Mouse (Mus musculus) CH12.LX (cell line): ENCODE measurements around the gene Mustn1. TPM values are rescaled to one million over a fixed set of nuclear protein-coding genes. Genes with fewer than 3 reads are reported as not detected.

Experiments used
- DNase-seq: peaks from one replicate; pipeline ENCODE4 v3.0.0-alpha.2; 2013; ENCODE audit errors: extremely low read depth
- H3K27ac ChIP-seq: 2 replicates; pipeline ENCODE4 v1.5.1; 2012; ENCODE audit warnings: low read depth, mild to moderate bottlenecking, control low read depth, moderate library complexity; ENCODE audit not compliant: insufficient read depth
- H3K27me3 ChIP-seq: replicated peaks from 2 replicates; pipeline ENCODE3; 2012; ENCODE audit warnings: inconsistent platforms
- H3K36me3 ChIP-seq, 2 experiments: replicated peaks in 1 of 2; 2 replicates each; pipeline versions ENCODE3 to v1.6.1; 2012; ENCODE audit warnings: inconsistent platforms in 1 of 2, low read length in 1 of 2, mild to moderate bottlenecking in 1 of 2, mixed read lengths in 1 of 2, moderate library complexity in 1 of 2; ENCODE audit not compliant: control insufficient read depth in 1 of 2, insufficient read depth in 1 of 2
- H3K4me1 ChIP-seq, 2 experiments: 2 replicates each; pipeline ENCODE4 v1.6.1; 2012; ENCODE audit warnings: inconsistent platforms in 1 of 2, moderate library complexity in 1 of 2; ENCODE audit not compliant: insufficient read depth in 2 of 2, control insufficient read depth in 1 of 2
- H3K4me2 ChIP-seq: 2 replicates; pipeline ENCODE4 v1.6.1; 2012; ENCODE audit warnings: low read depth, mild to moderate bottlenecking, control low read depth; ENCODE audit not compliant: poor library complexity, insufficient read depth, severe bottlenecking
- H3K4me3 ChIP-seq, 3 experiments: fragments of 150-350 bp in 1 of 3; sonication (generic) in 1 of 3; replicated peaks in 1 of 3; 2 replicates each; pipeline versions ENCODE3 to v1.5.1; 2011 to 2012; ENCODE audit warnings: low read depth in 2 of 3, low read length in 2 of 3, mild to moderate bottlenecking in 2 of 3, moderate library complexity in 2 of 3, control low read depth in 1 of 3, improper control_type of control experiment in 1 of 3, inconsistent platforms in 1 of 3, mixed read lengths in 1 of 3; ENCODE audit not compliant: poor library complexity in 1 of 3
- H3K79me2 ChIP-seq: replicated peaks from 2 replicates; pipeline ENCODE4 v1.6.1; 2012; ENCODE audit warnings: mild to moderate bottlenecking, moderate library complexity; ENCODE audit not compliant: control insufficient read depth, poor library complexity, insufficient read depth, severe bottlenecking; ENCODE audit errors: extremely low read depth
- H3K9ac ChIP-seq: 2 replicates; pipeline ENCODE4 v1.6.1; 2012; ENCODE audit warnings: low read depth, mild to moderate bottlenecking, control low read depth, moderate library complexity; ENCODE audit not compliant: insufficient read depth
- H3K9me3 ChIP-seq: replicated peaks from 2 replicates; pipeline ENCODE3; 2012; ENCODE audit warnings: low read length, inconsistent platforms, mixed read lengths
- BHLHE40 ChIP-seq: IDR thresholded peaks from 2 replicates; pipeline ENCODE4 v1.6.1; 2011; ENCODE audit warnings: mild to moderate bottlenecking, low read depth, low read length, improper control_type of control experiment
- CHD1 ChIP-seq: IDR thresholded peaks from 2 replicates; pipeline ENCODE4 v1.6.1; 2012; ENCODE audit warnings: low read depth, low read length, improper control_type of control experiment, inconsistent platforms
- CTCF ChIP-seq, 2 experiments: IDR thresholded peaks in 1 of 2; conservative IDR thresholded peaks in 1 of 2; 2 replicates each; pipeline ENCODE4 v1.5.1; 2011 to 2012; ENCODE audit warnings: low read depth in 2 of 2, low read length in 2 of 2, improper control_type of control experiment in 1 of 2, inconsistent platforms in 1 of 2, mild to moderate bottlenecking in 1 of 2, moderate library complexity in 1 of 2
- EP300 ChIP-seq: IDR thresholded peaks from 2 replicates; pipeline ENCODE4 v1.6.1; 2011; ENCODE audit warnings: low read length, improper control_type of control experiment
- ETS1 ChIP-seq: conservative IDR thresholded peaks from 2 replicates; pipeline ENCODE4 v1.6.1; 2012; ENCODE audit warnings: low read depth, mild to moderate bottlenecking, inconsistent platforms, low read length, improper control_type of control experiment, moderate library complexity
- GABPA ChIP-seq: IDR thresholded peaks from 2 replicates; pipeline ENCODE4 v1.6.1; 2012; ENCODE audit warnings: low read depth, low read length, improper control_type of control experiment, inconsistent platforms; ENCODE audit not compliant: insufficient replicate concordance
- IRF4 ChIP-seq: IDR thresholded peaks from 2 replicates; pipeline ENCODE4 v1.6.1; 2014; ENCODE audit warnings: low read depth, mild to moderate bottlenecking, inconsistent platforms, low read length, improper control_type of control experiment
- JUN ChIP-seq: IDR thresholded peaks from 2 replicates; pipeline ENCODE4 v1.6.1; 2011; ENCODE audit warnings: low read depth, mild to moderate bottlenecking, low read length, improper control_type of control experiment, moderate library complexity; ENCODE audit not compliant: insufficient read depth
- KAT2A ChIP-seq: IDR thresholded peaks from 2 replicates; pipeline ENCODE4 v1.6.1; 2012; ENCODE audit warnings: low read length, improper control_type of control experiment, inconsistent platforms; ENCODE audit not compliant: insufficient replicate concordance
- MAFK ChIP-seq: IDR thresholded peaks from 2 replicates; pipeline ENCODE4 v1.6.1; 2011; ENCODE audit warnings: low read length, improper control_type of control experiment; ENCODE audit not compliant: insufficient replicate concordance
- MAZ ChIP-seq: IDR thresholded peaks from 2 replicates; pipeline ENCODE4 v1.6.1; 2012; ENCODE audit warnings: low read depth, mild to moderate bottlenecking, inconsistent platforms, low read length, improper control_type of control experiment, moderate library complexity
- MEF2A ChIP-seq: IDR thresholded peaks from 2 replicates; pipeline ENCODE4 v1.6.1; 2014; ENCODE audit warnings: low read depth, mild to moderate bottlenecking, inconsistent platforms, low read length, improper control_type of control experiment, borderline replicate concordance
- MXI1 ChIP-seq: IDR thresholded peaks from 2 replicates; pipeline ENCODE4 v1.6.1; 2011; ENCODE audit warnings: mild to moderate bottlenecking, low read depth, low read length, improper control_type of control experiment
- MYC ChIP-seq: IDR thresholded peaks from 2 replicates; pipeline ENCODE4 v1.6.1; 2011; ENCODE audit warnings: low read depth, mild to moderate bottlenecking, improper control_type of control experiment, low read length
- NELFE ChIP-seq: IDR thresholded peaks from 2 replicates; pipeline ENCODE4 v1.6.1; 2011; ENCODE audit warnings: low read depth, low read length, improper control_type of control experiment
- POLR2A ChIP-seq: IDR thresholded peaks from 2 replicates; pipeline ENCODE4 v1.6.1; 2011; ENCODE audit warnings: low read depth, mild to moderate bottlenecking, improper control_type of control experiment, low read length
- POLR2AphosphoS2 ChIP-seq: IDR thresholded peaks from 2 replicates; pipeline ENCODE4 v1.6.1; 2011; ENCODE audit warnings: low read depth, low read length, improper control_type of control experiment
- RAD21 ChIP-seq: IDR thresholded peaks from 2 replicates; pipeline ENCODE4 v1.6.1; 2011; ENCODE audit warnings: low read depth, mild to moderate bottlenecking, low read length, improper control_type of control experiment, moderate library complexity
- RCOR1 ChIP-seq: conservative IDR thresholded peaks from 2 replicates; pipeline ENCODE4 v1.6.1; 2012; ENCODE audit warnings: low read depth, mild to moderate bottlenecking, inconsistent platforms, low read length, improper control_type of control experiment
- SMC3 ChIP-seq: IDR thresholded peaks from 2 replicates; pipeline ENCODE4 v1.6.1; 2011; ENCODE audit warnings: low read depth, low read length, improper control_type of control experiment
- TCF12 ChIP-seq: IDR thresholded peaks from 2 replicates; pipeline ENCODE4 v1.6.1; 2014; ENCODE audit warnings: low read depth, mild to moderate bottlenecking, inconsistent platforms, low read length, improper control_type of control experiment
- UBTF ChIP-seq: IDR thresholded peaks from 2 replicates; pipeline ENCODE4 v1.6.1; 2012; ENCODE audit warnings: low read depth, mild to moderate bottlenecking, inconsistent platforms, low read length, improper control_type of control experiment, moderate library complexity
- USF2 ChIP-seq: conservative IDR thresholded peaks from 2 replicates; pipeline ENCODE4 v1.6.1; 2011; ENCODE audit warnings: low read depth, low read length, improper control_type of control experiment
- ZC3H11A ChIP-seq: IDR thresholded peaks from 2 replicates; pipeline ENCODE4 v1.6.1; 2012; ENCODE audit warnings: low read depth, mild to moderate bottlenecking, inconsistent platforms, low read length, improper control_type of control experiment
- ZKSCAN1 ChIP-seq: IDR thresholded peaks from 2 replicates; pipeline ENCODE4 v1.6.1; 2012; ENCODE audit warnings: low read depth, inconsistent platforms, low read length, improper control_type of control experiment, borderline replicate concordance
- dilution Hi-C: fragments of 300-500 bp; cut with MboI; formaldehyde crosslinking; loops from 2 replicates; pipeline ENCODE4 v1.14.3; 2020; ENCODE audit warnings: low sequenced_read_pairs; ENCODE audit not compliant: extremely low pct_unique_long_range_greater_than_20kb, extremely low pct_ligation_motif_present
- in situ Hi-C: fragments of 300-500 bp; cut with MboI; formaldehyde crosslinking; loops from 3 replicates; pipeline ENCODE4 v1.14.3; 2019; ENCODE audit warnings: low sequenced_read_pairs, low pct_ligation_motif_present, low pct_unique_long_range_greater_than_20kb, mixed read lengths
- polyA plus RNA-seq: library from polyadenylated mRNA; unstranded; fragments of >175 nt; gene quantifications from 2 replicates; pipeline ENCODE4 v1.2.1, GENCODE M21; 2012; ENCODE audit warnings: low read depth; ENCODE audit not compliant: insufficient read length
- total RNA-seq, 2 experiments: library from RNA; depleted of rRNA; stranded (reverse); fragments of 300-350 nt in 1 of 2; fragments of >200 nt in 1 of 2; gene quantifications; 2 replicates each; pipeline ENCODE4 v1.2.3; 2012 to 2014

Gene Mustn1
- total and polyA plus RNA-seq, 3 experiments, result 0.19 to 0.44 (median 0.30) TPM

DNA sequence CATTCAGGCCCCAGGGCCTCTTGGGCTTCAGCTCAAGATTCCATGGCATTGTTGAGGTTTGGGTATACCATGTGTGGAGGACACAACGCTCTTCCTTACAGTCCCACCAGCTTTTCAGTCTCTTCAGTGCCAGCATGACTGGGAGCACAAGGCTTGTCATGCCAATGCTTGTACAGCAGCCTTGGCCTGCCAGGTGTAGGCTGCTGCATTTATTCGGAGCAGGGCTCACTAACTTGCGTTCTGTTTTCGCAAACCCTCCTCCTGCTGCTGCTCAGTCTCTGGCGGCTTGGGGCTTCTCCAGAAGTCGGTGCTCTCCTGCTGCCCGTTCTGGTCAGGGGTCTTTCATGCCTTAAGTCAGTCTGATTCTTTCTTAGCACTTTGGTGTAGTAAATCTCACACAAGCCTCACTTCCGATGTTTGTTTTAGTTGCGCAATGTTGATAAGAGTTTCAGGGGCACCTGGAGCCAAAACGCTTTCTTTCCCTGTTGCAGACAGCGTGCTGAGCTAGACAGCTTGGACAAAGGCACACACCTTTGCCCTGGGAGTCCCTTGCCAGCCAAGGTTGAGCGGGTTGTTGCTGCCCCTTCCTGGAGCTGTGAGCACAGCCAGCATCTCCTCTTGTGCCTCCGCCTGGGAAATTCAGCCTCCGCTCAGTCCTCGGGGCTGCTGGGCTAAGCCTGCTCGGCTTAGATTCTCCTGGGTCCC is 17.4 kb upstream of the Mustn1 start:
- no peak for TF ChIP-seq MAFK
- TF ChIP-seq ETS1, result no peak
- no peak for TF ChIP-seq JUN
- no peak for TF ChIP-seq CHD1
- TF ChIP-seq POLR2A, result no peak
- TF ChIP-seq NELFE, result no peak
- no peak for TF ChIP-seq MEF2A
- TF ChIP-seq POLR2AphosphoS2, result no peak
- no peak for TF ChIP-seq MYC
- TF ChIP-seq, all 38 proteins: peak for 0
- Histone ChIP-seq H3K36me3 (peaks cover 14 to 64% of the 10 kb centered on the region in 2 experiments), H3K4me2 (no peak overlapping the region), H3K9me3 (no peaks in the 10 kb centered on the region), H3K4me1 (peaks cover 0 to 27% of the 10 kb centered on the region in 2 experiments; a peak in 2 of 4 replicates), H3K79me2 (no peaks in the 10 kb centered on the region), H3K4me3 (no peak overlapping the region), H3K9ac (no peak overlapping the region), H3K27me3 (no peaks in the 10 kb centered on the region), H3K27ac (no peak overlapping the region)
- DNase-seq, result no peak
- in situ Hi-C loops, result no loop called here
- dilution Hi-C loops, result no loop called here

DNA sequence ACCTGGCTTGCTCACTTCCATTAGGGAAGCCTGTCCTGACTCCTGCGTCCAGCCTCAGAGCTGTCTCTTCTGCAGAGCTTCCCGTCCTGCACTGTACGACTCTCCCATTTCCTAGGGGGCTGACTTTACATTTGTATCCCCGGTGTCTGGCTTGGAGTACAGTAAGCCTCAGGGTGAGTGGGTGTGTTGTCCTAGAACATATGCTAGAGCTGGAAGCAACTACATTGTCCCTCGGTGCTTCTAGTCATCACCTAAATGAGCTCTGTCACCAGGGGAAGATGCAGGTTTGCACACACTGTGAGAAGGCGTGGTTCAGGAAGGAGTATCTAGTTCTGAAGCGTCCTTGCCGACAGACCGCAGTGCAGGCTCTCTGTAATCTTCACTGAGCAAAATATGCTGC is 16.6 kb upstream of the Mustn1 start:
- Histone ChIP-seq H3K9ac (no peak overlapping the region), H3K4me2 (no peak overlapping the region), H3K9me3 (no peaks in the 10 kb centered on the region), H3K79me2 (no peaks in the 10 kb centered on the region), H3K27ac (no peak overlapping the region), H3K4me1 (peaks cover 0 to 27% of the 10 kb centered on the region in 2 experiments; a peak in 2 of 4 replicates), H3K36me3 (peaks cover 14 to 70% of the 10 kb centered on the region in 2 experiments), H3K4me3 (no peak overlapping the region), H3K27me3 (no peaks in the 10 kb centered on the region)
- in situ Hi-C loops, result no loop called here
- DNase-seq, result no peak
- TF ChIP-seq IRF4, result no peak
- dilution Hi-C loops, result no loop called here

DNA sequence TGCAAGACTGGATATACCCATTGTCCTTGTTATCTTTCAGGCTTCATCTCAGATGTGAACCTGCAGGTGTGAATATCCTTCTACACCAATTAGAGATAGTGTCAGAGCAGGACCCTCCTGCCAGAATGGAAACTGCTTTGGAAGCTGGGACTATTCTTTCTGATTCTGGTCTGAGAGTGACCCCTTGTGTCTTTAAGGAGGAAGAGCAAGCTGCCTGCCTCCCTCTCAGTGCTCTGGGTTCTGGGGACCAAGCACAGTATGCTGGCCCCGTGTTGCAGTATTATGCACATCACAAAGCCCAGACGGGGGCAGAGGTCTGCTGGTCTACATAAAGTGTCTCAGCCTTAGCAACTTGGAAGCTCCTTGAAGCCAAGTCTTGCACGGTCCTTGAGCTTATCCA is 13.7 kb upstream of the Mustn1 start:
- no peak overlapping the region for H3K27ac ChIP-seq
- peaks cover 25 to 90% of the 10 kb centered on the region in 2 experiments for H3K36me3 ChIP-seq
- DNase-seq, result peak; percentile 38
- H3K79me2 ChIP-seq, result no peaks in the 10 kb centered on the region
- H3K4me3 ChIP-seq, result no peak overlapping the region
- H3K4me2 ChIP-seq, result no peak overlapping the region
- no peaks in the 10 kb centered on the region for H3K27me3 ChIP-seq
- H3K4me1 ChIP-seq, result peaks cover 0 to 18% of the 10 kb centered on the region in 2 experiments; a peak in 2 of 4 replicates
- dilution Hi-C loops (no loop called here), in situ Hi-C loops (no loop called here)
- H3K9me3 ChIP-seq, result no peaks in the 10 kb centered on the region
- no peak overlapping the region for H3K9ac ChIP-seq
- TF ChIP-seq MAZ (no peak), NELFE (no peak), CTCF (conservative IDR thresholded peaks at IDR 0.05 in 1 of 2, IDR thresholded peaks at IDR 0.05 in 1 of 2; ENCODE audit: low read depth in 2 of 2, low read length in 2 of 2) (peak in 1 of 2 experiments; percentile 69; a peak in 2 of 4 replicates), KAT2A (no peak), RAD21 (peak; percentile 80), GABPA (no peak), SMC3 (peak; percentile 52), ZC3H11A (no peak), BHLHE40 (no peak), IRF4 (no peak), CHD1 (no peak), TCF12 (no peak), ZKSCAN1 (no peak), RCOR1 (no peak), MAFK (no peak), UBTF (no peak), POLR2A (no peak), MXI1 (no peak), EP300 (no peak), USF2 (no peak)
